Mouse (Mus musculus): ENCODE measurements around the gene Gadd45b. TPM values are rescaled to one million over a fixed set of nuclear protein-coding genes. Genes with fewer than 3 reads are reported as not detected.

Gadd45b gene
- polyA plus RNA-seq, 1 experiment from 2014 or later, result 9.0 TPM

DNA sequence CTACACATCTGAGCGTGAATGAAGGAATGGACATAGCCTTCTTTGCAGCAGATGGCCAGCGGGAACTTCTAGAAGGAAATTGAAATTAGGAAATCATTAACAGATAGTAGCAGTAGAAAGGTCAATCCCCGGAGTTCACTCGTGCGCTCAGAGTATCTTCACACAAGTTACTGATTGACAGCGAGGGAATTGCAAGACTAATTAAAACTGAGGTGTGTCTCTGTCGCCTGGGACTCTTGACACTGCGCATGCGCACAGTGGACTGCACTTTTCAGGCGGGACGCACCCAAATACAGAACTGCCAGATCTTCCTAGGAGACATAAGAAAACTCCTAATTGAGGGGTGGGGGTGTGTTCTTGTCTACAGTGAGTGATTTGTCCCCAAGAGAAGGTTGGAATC lies 45.6 kb downstream of the Gadd45b start:
- peaks cover 10% of the 10 kb centered on the region for H3K4me1 ChIP-seq
- WGBS, result 84% methylated on average over 11 of the region's 11 CpGs
- no peak overlapping the region for H3K4me2 ChIP-seq
- no peaks in the 10 kb centered on the region for H3K9me3 ChIP-seq (replicated peaks)
- H3K36me3 ChIP-seq, result no peaks in the 10 kb centered on the region
- no peak for ATAC-seq (ENCODE audit: low FRiP score)
- no peak overlapping the region for H3K4me3 ChIP-seq (replicated peaks)
- H3K27ac ChIP-seq (replicated peaks), result no peak overlapping the region
- H3K27me3 ChIP-seq (replicated peaks), result no peaks in the 10 kb centered on the region
- H3K9ac ChIP-seq (replicated peaks), result no peak overlapping the region

DNA sequence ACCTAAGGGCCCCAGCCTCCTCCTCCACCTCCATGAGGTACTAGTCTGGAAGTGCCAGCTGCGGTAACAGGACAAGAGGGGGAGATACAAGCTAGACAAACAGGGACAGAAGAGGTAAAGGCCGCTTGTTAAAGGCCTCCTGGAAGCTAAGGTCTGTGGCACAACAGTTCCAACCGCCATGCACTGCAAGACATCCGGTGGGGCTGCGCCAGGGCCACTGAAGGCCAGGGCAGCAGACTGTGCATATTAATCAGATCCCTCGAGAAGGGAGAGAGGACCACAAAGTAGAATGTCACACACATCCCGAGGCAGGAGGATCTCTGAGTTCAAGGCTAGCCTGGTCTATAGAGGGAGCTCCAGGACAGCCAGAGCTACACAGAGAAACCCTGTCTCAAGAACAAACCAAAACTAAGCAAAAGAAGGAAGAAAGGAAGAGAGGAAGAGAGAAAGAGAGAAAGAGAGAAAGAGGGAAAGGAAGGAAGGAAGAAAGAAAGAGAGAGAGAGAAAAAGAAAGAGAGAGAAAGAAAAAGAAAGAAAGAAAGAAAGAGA lies 51.8 kb downstream of the Gadd45b start:
- no peak for ATAC-seq (ENCODE audit: low FRiP score)
- WGBS, result 60% methylated on average over 7 of the region's 7 CpGs
- peaks cover 33% of the 10 kb centered on the region for H3K27me3 ChIP-seq (replicated peaks)
- no peaks in the 10 kb centered on the region for H3K36me3 ChIP-seq
- H3K4me3 ChIP-seq (replicated peaks), result no peak overlapping the region
- H3K9me3 ChIP-seq (replicated peaks), result no peaks in the 10 kb centered on the region
- no peak overlapping the region for H3K9ac ChIP-seq (replicated peaks)
- peaks cover 8% of the 10 kb centered on the region for H3K4me1 ChIP-seq
- no peak overlapping the region for H3K27ac ChIP-seq (replicated peaks)
- no peak overlapping the region for H3K4me2 ChIP-seq

Other genes starting within 250 kb of the Gadd45b start
- 53.0 and 58.8 TPM in 2 replicates for gene Mob3a, start 228.1 kb upstream of the Gadd45b start, polyA plus RNA-seq (2015; fragmentation: Nextera tagmentation; extraction: Ambion mirVana)
- gene Izumo4, start 227.9 kb upstream of the Gadd45b start, polyA plus RNA-seq (2015; fragmentation: Nextera tagmentation; extraction: Ambion mirVana), result 43.3 and 46.8 TPM in 2 replicates
- gene Ap3d1, start 187.8 kb upstream of the Gadd45b start, polyA plus RNA-seq (2015; fragmentation: Nextera tagmentation; extraction: Ambion mirVana), result 108 and 115 TPM in 2 replicates
- 19.3 and 20.3 TPM in 2 replicates for gene Dot1l, start 174.9 kb upstream of the Gadd45b start, polyA plus RNA-seq (2015; fragmentation: Nextera tagmentation; extraction: Ambion mirVana)
- 53.3 and 59.8 TPM in 2 replicates for gene Sf3a2, start 131.9 kb upstream of the Gadd45b start, polyA plus RNA-seq (2015; fragmentation: Nextera tagmentation; extraction: Ambion mirVana)
- 135 and 146 TPM in 2 replicates for gene Plekhj1, start 131.4 kb upstream of the Gadd45b start, polyA plus RNA-seq (2015; fragmentation: Nextera tagmentation; extraction: Ambion mirVana)
- gene Amh, start 124.8 kb upstream of the Gadd45b start, polyA plus RNA-seq (2015; fragmentation: Nextera tagmentation; extraction: Ambion mirVana), result not detected in 2 replicates
- gene Jsrp1, start 116.6 kb upstream of the Gadd45b start, polyA plus RNA-seq (2015; fragmentation: Nextera tagmentation; extraction: Ambion mirVana), result 1.2 and 2.5 TPM in 2 replicates
- 1,221 and 1,325 TPM in 2 replicates for gene Oaz1, start 103.4 kb upstream of the Gadd45b start, polyA plus RNA-seq (2015; fragmentation: Nextera tagmentation; extraction: Ambion mirVana)
- 14.6 and 18.6 TPM in 2 replicates for gene Lingo3, start 86.0 kb upstream of the Gadd45b start, polyA plus RNA-seq (2015; fragmentation: Nextera tagmentation; extraction: Ambion mirVana)
- gene Lsm7, start 74.9 kb upstream of the Gadd45b start, polyA plus RNA-seq (2015; fragmentation: Nextera tagmentation; extraction: Ambion mirVana), result 226 and 240 TPM in 2 replicates
- gene Sppl2b, start 74.8 kb upstream of the Gadd45b start, polyA plus RNA-seq (2015; fragmentation: Nextera tagmentation; extraction: Ambion mirVana), result 78.6 and 84.1 TPM in 2 replicates
- 0.09 and 0.35 TPM in 2 replicates for gene Tmprss9, start 58.2 kb upstream of the Gadd45b start, polyA plus RNA-seq (2015; fragmentation: Nextera tagmentation; extraction: Ambion mirVana)
- gene Timm13, start 29.1 kb upstream of the Gadd45b start, polyA plus RNA-seq (2015; fragmentation: Nextera tagmentation; extraction: Ambion mirVana), result 333 and 359 TPM in 2 replicates
- gene Lmnb2, start 11.8 kb upstream of the Gadd45b start, polyA plus RNA-seq (2015; fragmentation: Nextera tagmentation; extraction: Ambion mirVana), result 39.0 and 39.9 TPM in 2 replicates
- 22.8 and 24.9 TPM in 2 replicates for gene Gng7, start 84.9 kb downstream of the Gadd45b start, polyA plus RNA-seq (2015; fragmentation: Nextera tagmentation; extraction: Ambion mirVana)
- 55.3 and 69.4 TPM in 2 replicates for gene Diras1, start 95.6 kb downstream of the Gadd45b start, polyA plus RNA-seq (2015; fragmentation: Nextera tagmentation; extraction: Ambion mirVana)
- gene Slc39a3, start 107.4 kb downstream of the Gadd45b start, polyA plus RNA-seq (2015; fragmentation: Nextera tagmentation; extraction: Ambion mirVana), result 43.9 and 47.7 TPM in 2 replicates
- 290 and 298 TPM in 2 replicates for gene Sgta, start 130.1 kb downstream of the Gadd45b start, polyA plus RNA-seq (2015; fragmentation: Nextera tagmentation; extraction: Ambion mirVana)
- 44.3 and 52.9 TPM in 2 replicates for gene Thop1, start 140.0 kb downstream of the Gadd45b start, polyA plus RNA-seq (2015; fragmentation: Nextera tagmentation; extraction: Ambion mirVana)
- gene Creb3l3, start 168.8 kb downstream of the Gadd45b start, polyA plus RNA-seq (2015; fragmentation: Nextera tagmentation; extraction: Ambion mirVana), result 0.38 and 0.56 TPM in 2 replicates
- gene Map2k2, start 175.8 kb downstream of the Gadd45b start, polyA plus RNA-seq (2015; fragmentation: Nextera tagmentation; extraction: Ambion mirVana), result 227 and 241 TPM in 2 replicates
- 14.8 and 21.0 TPM in 2 replicates for gene Zbtb7a, start 205.1 kb downstream of the Gadd45b start, polyA plus RNA-seq (2015; fragmentation: Nextera tagmentation; extraction: Ambion mirVana)
- 52.8 and 57.3 TPM in 2 replicates for gene Pias4, start 237.8 kb downstream of the Gadd45b start, polyA plus RNA-seq (2015; fragmentation: Nextera tagmentation; extraction: Ambion mirVana)
- gene Eef2, start 246.6 kb downstream of the Gadd45b start, polyA plus RNA-seq (2015; fragmentation: Nextera tagmentation; extraction: Ambion mirVana), result 493 and 549 TPM in 2 replicates

Data from neural tube, embryonic 15.5 days (tissue).